Mouse (Mus musculus): ENCODE results near the gene Ssbp4. TPM values are rescaled to one million over a fixed set of nuclear protein-coding genes. Genes with fewer than 3 reads are reported as not detected.

Ssbp4 gene
- total and polyA plus RNA-seq, 3 experiments = 76.2 to 476 (median 110) TPM

DNA sequence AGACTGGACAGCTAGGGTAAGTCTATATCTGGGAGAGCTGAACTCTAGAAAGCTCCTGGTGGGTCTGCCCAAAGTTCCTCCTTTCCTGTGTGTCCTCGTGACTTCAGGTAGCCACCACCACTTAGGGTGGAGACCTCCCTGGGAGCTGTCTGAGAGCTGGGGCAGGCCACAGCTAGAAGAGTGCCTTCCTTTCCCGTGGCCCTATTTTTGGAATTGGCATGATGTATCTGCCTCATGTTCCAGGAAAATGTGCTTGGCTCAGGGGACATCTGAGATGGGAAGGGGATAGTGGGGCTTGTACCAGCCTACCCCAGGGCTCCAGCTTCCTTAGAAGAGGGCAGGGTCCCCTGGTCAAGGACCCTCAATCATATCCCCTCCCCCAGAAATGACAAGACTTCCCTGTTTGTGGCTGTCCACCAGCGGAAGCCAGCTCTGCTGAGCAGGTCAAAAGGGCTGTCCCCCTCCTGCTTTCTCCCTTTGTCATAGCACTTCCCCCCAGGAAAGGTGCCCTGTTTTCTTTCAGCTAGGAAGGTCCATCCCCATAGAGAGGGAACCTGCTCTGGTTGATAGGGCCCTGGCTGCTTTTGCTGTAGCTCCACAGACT lies 57.0 kb downstream of the Ssbp4 start:
- DNase-seq = no peak

DNA sequence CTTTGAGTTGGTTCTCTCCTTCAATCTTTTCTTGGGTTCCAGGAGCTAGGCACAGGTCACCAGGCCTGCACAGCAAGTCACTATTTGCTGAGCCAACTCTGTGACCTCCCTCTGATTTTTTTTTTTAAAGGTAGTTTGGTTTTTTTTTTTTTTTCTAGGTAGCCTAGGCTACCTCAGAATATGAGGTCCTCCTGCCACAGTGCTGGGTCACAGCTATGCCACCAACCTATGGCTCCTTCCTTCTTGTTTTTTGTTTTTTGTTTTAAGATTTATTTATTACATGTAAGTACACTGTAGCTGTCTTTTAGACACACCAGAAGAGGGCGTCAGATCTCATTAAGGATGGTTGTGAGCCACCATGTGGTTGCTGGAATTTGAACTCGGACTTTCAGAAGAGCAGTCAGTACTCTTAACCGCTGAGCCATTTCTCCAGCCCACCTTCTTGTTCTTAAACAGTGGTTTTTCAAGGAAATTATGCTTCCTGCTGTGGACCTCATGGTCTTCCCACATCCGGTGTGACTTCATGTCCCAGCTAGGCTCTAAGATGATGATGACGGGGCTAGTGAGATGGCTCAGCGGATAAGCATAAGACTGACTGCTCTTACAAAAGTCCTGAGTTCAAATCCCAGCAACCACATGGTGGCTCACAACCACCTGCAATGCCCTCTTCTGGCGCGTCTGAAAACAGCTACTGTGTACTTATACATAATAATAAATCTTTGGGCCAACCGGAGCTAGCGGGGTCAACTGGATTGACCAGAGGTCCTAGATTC lies 59.1 kb downstream of the Ssbp4 start:
- no peak for DNase-seq

DNA sequence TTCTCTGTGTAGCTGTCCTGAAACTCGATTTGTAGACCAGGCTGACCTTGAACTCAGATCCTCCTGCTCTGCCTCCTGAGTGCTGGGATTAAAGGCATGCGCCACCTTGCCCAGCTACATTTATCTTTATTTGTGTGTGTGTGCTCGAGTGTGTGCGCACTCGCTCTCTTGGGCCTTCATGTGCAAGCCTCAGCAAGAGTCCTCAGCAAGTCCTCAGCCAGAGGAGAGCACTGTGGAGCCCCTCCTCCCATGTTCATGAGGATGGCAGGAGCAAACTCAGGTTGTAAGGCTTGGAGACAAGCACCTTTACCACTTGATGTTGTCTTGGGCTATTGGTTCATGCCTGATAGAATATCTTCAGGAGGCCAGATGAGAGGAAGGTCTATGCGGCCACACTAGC lies 60.9 kb downstream of the Ssbp4 start:
- DNase-seq = peak; percentile 17

Other genes starting within 250 kb of the Ssbp4 start
- gene Comp, start 235.3 kb downstream of the Ssbp4 start, total RNA-seq (2021) = under 1 TPM; 0.14 to 0.35 TPM
- 0.38 and 0.44 TPM in 2 replicates for gene Comp, start 235.3 kb downstream of the Ssbp4 start, polyA plus RNA-seq (2012; rRNA removed)
- gene Crtc1, start 169.3 kb downstream of the Ssbp4 start, total RNA-seq (2021) = 10 to 100 TPM; 20.6 to 25.0 TPM
- gene Crtc1, start 169.3 kb downstream of the Ssbp4 start, polyA plus RNA-seq (2012; rRNA removed) = 48.5 and 50.5 TPM in 2 replicates
- gene Klhl26, start 131.9 kb downstream of the Ssbp4 start, total RNA-seq (2021) = 10 to 100 TPM; 21.7 to 25.8 TPM
- 119 and 121 TPM in 2 replicates for gene Klhl26, start 131.9 kb downstream of the Ssbp4 start, polyA plus RNA-seq (2012; rRNA removed)
- gene Tmem59l, start 121.5 kb downstream of the Ssbp4 start, total RNA-seq (2021) = 10 to 100 TPM; 16.8 to 24.3 TPM
- gene Tmem59l, start 121.5 kb downstream of the Ssbp4 start, polyA plus RNA-seq (2012; rRNA removed) = 42.9 and 55.8 TPM in 2 replicates
- gene Crlf1, start 115.7 kb downstream of the Ssbp4 start, total RNA-seq (2021) = 1 to 10 TPM in 1 of 2 experiments, under 1 TPM in 1; 0.58 to 1.4 TPM
- 0.58 and 1.2 TPM in 2 replicates for gene Crlf1, start 115.7 kb downstream of the Ssbp4 start, polyA plus RNA-seq (2012; rRNA removed)
- gene Rex1bd, start 102.1 kb downstream of the Ssbp4 start, total RNA-seq (2021) = 100 to 1,000 TPM; 148 to 164 TPM
- gene Rex1bd, start 102.1 kb downstream of the Ssbp4 start, polyA plus RNA-seq (2012; rRNA removed) = 327 and 373 TPM in 2 replicates
- gene Uba52, start 98.1 kb downstream of the Ssbp4 start, total RNA-seq (2021) = 1,000 to 10,000 TPM; 1,627 to 1,685 TPM
- gene Uba52, start 98.1 kb downstream of the Ssbp4 start, polyA plus RNA-seq (2012; rRNA removed) = 619 and 1,322 TPM in 2 replicates
- 100 to 1,000 TPM; 269 to 287 TPM for gene Fkbp8, start 81.1 kb downstream of the Ssbp4 start, total RNA-seq (2021)
- 602 and 610 TPM in 2 replicates for gene Fkbp8, start 81.1 kb downstream of the Ssbp4 start, polyA plus RNA-seq (2012; rRNA removed)
- gene Kxd1, start 80.9 kb downstream of the Ssbp4 start, total RNA-seq (2021) = 10 to 100 TPM; 75.9 to 82.8 TPM
- gene Kxd1, start 80.9 kb downstream of the Ssbp4 start, polyA plus RNA-seq (2012; rRNA removed) = 83.0 and 87.3 TPM in 2 replicates
- 10 to 100 TPM; 26.1 to 29.6 TPM for gene Ell, start 69.4 kb downstream of the Ssbp4 start, total RNA-seq (2021)
- gene Ell, start 69.4 kb downstream of the Ssbp4 start, polyA plus RNA-seq (2012; rRNA removed) = 31.1 and 36.1 TPM in 2 replicates
- gene Isyna1, start 14.5 kb downstream of the Ssbp4 start, total RNA-seq (2021) = 100 to 1,000 TPM; 103 to 199 TPM
- 344 and 376 TPM in 2 replicates for gene Isyna1, start 14.5 kb downstream of the Ssbp4 start, polyA plus RNA-seq (2012; rRNA removed)
- 1 to 10 TPM; 1.8 to 3.6 TPM for gene Lrrc25, start 7.3 kb upstream of the Ssbp4 start, total RNA-seq (2021)
- 8.4 and 11.1 TPM in 2 replicates for gene Lrrc25, start 7.3 kb upstream of the Ssbp4 start, polyA plus RNA-seq (2012; rRNA removed)
- gene Gdf15, start 23.6 kb upstream of the Ssbp4 start, total RNA-seq (2021) = 10 to 100 TPM in 1 of 2 experiments, 1 to 10 TPM in 1; 1.3 to 44.6 TPM
- gene Gdf15, start 23.6 kb upstream of the Ssbp4 start, polyA plus RNA-seq (2012; rRNA removed) = 18.5 and 22.2 TPM in 2 replicates
- gene Pgpep1, start 51.5 kb upstream of the Ssbp4 start, total RNA-seq (2021) = 100 to 1,000 TPM; 115 to 127 TPM
- 115 and 117 TPM in 2 replicates for gene Pgpep1, start 51.5 kb upstream of the Ssbp4 start, polyA plus RNA-seq (2012; rRNA removed)
- 10 to 100 TPM; 65.2 to 88.5 TPM for gene Lsm4, start 64.4 kb upstream of the Ssbp4 start, total RNA-seq (2021)
- gene Lsm4, start 64.4 kb upstream of the Ssbp4 start, polyA plus RNA-seq (2012; rRNA removed) = 81.3 and 112 TPM in 2 replicates
- gene Jund, start 90.1 kb upstream of the Ssbp4 start, total RNA-seq (2021) = 100 to 1,000 TPM; 214 to 246 TPM
- gene Jund, start 90.1 kb upstream of the Ssbp4 start, polyA plus RNA-seq (2012; rRNA removed) = 1,009 and 1,256 TPM in 2 replicates
- under 1 TPM in 1 of 2 experiments, not detected in 1; 0.12 TPM for gene Iqcn, start 94.6 kb upstream of the Ssbp4 start, total RNA-seq (2021)
- gene Iqcn, start 94.6 kb upstream of the Ssbp4 start, polyA plus RNA-seq (2012; rRNA removed) = 0.25 and 0.28 TPM in 2 replicates
- under 1 TPM in 1 of 2 experiments, not detected in 1; 0.69 TPM for gene Gm3336, start 109.7 kb upstream of the Ssbp4 start, total RNA-seq (2021)
- gene Gm3336, start 109.7 kb upstream of the Ssbp4 start, polyA plus RNA-seq (2012; rRNA removed) = 0.51 and 0.97 TPM in 2 replicates
- 1 to 10 TPM in 1 of 2 experiments, under 1 TPM in 1; 0.76 to 1.0 TPM for gene Pde4c, start 114.8 kb upstream of the Ssbp4 start, total RNA-seq (2021)
- gene Pde4c, start 114.8 kb upstream of the Ssbp4 start, polyA plus RNA-seq (2012; rRNA removed) = 2.9 and 3.3 TPM in 2 replicates
- 10 to 100 TPM; 49.1 to 85.5 TPM for gene Rab3a, start 145.8 kb upstream of the Ssbp4 start, total RNA-seq (2021)
- 141 and 152 TPM in 2 replicates for gene Rab3a, start 145.8 kb upstream of the Ssbp4 start, polyA plus RNA-seq (2012; rRNA removed)
- 100 to 1,000 TPM; 108 to 132 TPM for gene Mpv17l2, start 152.1 kb upstream of the Ssbp4 start, total RNA-seq (2021)
- gene Mpv17l2, start 152.1 kb upstream of the Ssbp4 start, polyA plus RNA-seq (2012; rRNA removed) = 359 and 417 TPM in 2 replicates
- gene Pik3r2, start 167.8 kb upstream of the Ssbp4 start, total RNA-seq (2021) = 10 to 100 TPM; 37.2 to 49.0 TPM
- gene Pik3r2, start 167.8 kb upstream of the Ssbp4 start, polyA plus RNA-seq (2012; rRNA removed) = 296 and 305 TPM in 2 replicates
- 10 to 100 TPM; 18.9 to 20.5 TPM for gene Mast3, start 196.2 kb upstream of the Ssbp4 start, total RNA-seq (2021)
- 91.5 and 91.7 TPM in 2 replicates for gene Mast3, start 196.2 kb upstream of the Ssbp4 start, polyA plus RNA-seq (2012; rRNA removed)
- under 1 TPM in 1 of 2 experiments, not detected in 1; 0.10 TPM for gene Il12rb1, start 199.6 kb upstream of the Ssbp4 start, total RNA-seq (2021)
- gene Il12rb1, start 199.6 kb upstream of the Ssbp4 start, polyA plus RNA-seq (2012; rRNA removed) = 0.28 and 0.41 TPM in 2 replicates
- 10 to 100 TPM in 1 of 2 experiments, 1 to 10 TPM in 1; 9.0 to 10.8 TPM for gene Arrdc2, start 230.8 kb upstream of the Ssbp4 start, total RNA-seq (2021)
- gene Arrdc2, start 230.8 kb upstream of the Ssbp4 start, polyA plus RNA-seq (2012; rRNA removed) = 60.7 and 72.6 TPM in 2 replicates